Mouse (Mus musculus) ES-Bruce4 (cell line): ENCODE results near the gene Pi16.

Experiments used
- CTCF ChIP-seq: IDR thresholded peaks from one replicate; pipeline ENCODE4 v1.8.1; 2011; ENCODE audit warnings: low read depth, low read length
- EP300 ChIP-seq: IDR thresholded peaks from 2 replicates; pipeline ENCODE4 v1.6.1; 2011; ENCODE audit warnings: low read depth, low read length; ENCODE audit not compliant: insufficient read depth
- POLR2A ChIP-seq: IDR thresholded peaks from one replicate; pipeline ENCODE4 v1.8.1; 2011; ENCODE audit warnings: low read length; ENCODE audit not compliant: insufficient read depth

- TF ChIP-seq POLR2A (no peak), EP300 (no peak), CTCF (no peak)
These were observed 12.2 kb upstream of the Pi16 start for GRCm38 (mm10) chr17:29305058-29305806.
